Mouse (Mus musculus): ENCODE results near the gene Hexb.

- no peak for TF ChIP-seq CTCF (IDR thresholded peaks at IDR 0.05; ENCODE audit: borderline replicate concordance, insufficient read depth, low read depth, low read length)
- no peak for TF ChIP-seq POLR2A (IDR thresholded peaks at IDR 0.05; ENCODE audit: borderline replicate concordance, insufficient read depth, low read length)
Observed at GRCm38 (mm10) chr13:97186346-97186745, 11.8 kb downstream of the Hexb start.

Measured in cerebellum, adult 2 months (tissue).